Mouse (Mus musculus) neural tube, embryonic 12.5 days (tissue): ENCODE measurements at regions not wholly inside any gene's neighbourhood (a gene's known extent, or its start where the extent isn't known, plus 50 kb on each side); places are given as distances from the start of the nearest gene placed in this dataset.

ENCODE experiments used
- ATAC-seq: fragments of 200-750 bp; cut with Nextera tagmentation; 2 replicates; pipeline ENCODE4 v1.8.0; 2017; ENCODE audit warnings: low read depth, mild to moderate bottlenecking, moderate TSS enrichment, moderate library complexity; ENCODE audit not compliant: low FRiP score
- H3K27ac ChIP-seq: fragments of 300-500 bp; sonication (generic); 2 replicates; pipeline ENCODE4 v1.5.1; 2016
- H3K27me3 ChIP-seq: fragments of 300-500 bp; sonication (generic); replicated peaks from 2 replicates; pipeline ENCODE4 v1.6.1; 2016; ENCODE audit warnings: mild to moderate bottlenecking
- H3K36me3 ChIP-seq: fragments of 300-500 bp; sonication (generic); 2 replicates; pipeline ENCODE4 v1.6.1; 2016; ENCODE audit warnings: mild to moderate bottlenecking
- H3K4me1 ChIP-seq: fragments of 300-500 bp; sonication (generic); 2 replicates; pipeline ENCODE4 v1.6.1; 2016
- H3K4me2 ChIP-seq: fragments of 300-500 bp; sonication (generic); replicated peaks from 2 replicates; pipeline ENCODE4 v1.6.1; 2016; ENCODE audit warnings: mild to moderate bottlenecking
- H3K4me3 ChIP-seq: fragments of 300-500 bp; sonication (generic); 2 replicates; pipeline ENCODE4 v1.5.1; 2016
- H3K9ac ChIP-seq: fragments of 300-500 bp; sonication (generic); 2 replicates; pipeline ENCODE4 v1.6.1; 2016; ENCODE audit warnings: mild to moderate bottlenecking
- H3K9me3 ChIP-seq: fragments of 300-500 bp; sonication (generic); 2 replicates; pipeline ENCODE4 v1.6.1; 2016; ENCODE audit warnings: mild to moderate bottlenecking
- WGBS: fragments of 180-500 bp; shearing (Covaris S2); methylation state at CpG from one replicate; pipeline ENCODE4 v1.1.7; 2016; 5-methylcytosine and 5-hydroxymethylcytosine counted together

GRCm38 (mm10) chr9:41612802-41613550 lies 451.5 kb upstream of the Ubash3b start:
- 36% methylated on average over 14 of the region's 14 CpGs for WGBS
- H3K27ac ChIP-seq: peak overlapping the region; percentile 80
- no peaks in the 10 kb centered on the region for H3K9me3 ChIP-seq
- H3K4me3 ChIP-seq: no peak overlapping the region
- H3K27me3 ChIP-seq: peaks cover 9% of the 10 kb centered on the region; the same call in 1 of the 2 replicates
- H3K4me1 ChIP-seq: peaks cover 40% of the 10 kb centered on the region
- peak overlapping the region; percentile 52 for H3K4me2 ChIP-seq
- H3K36me3 ChIP-seq: no peaks in the 10 kb centered on the region
- H3K9ac ChIP-seq: no peak overlapping the region
- ATAC-seq: no peak

DNA sequence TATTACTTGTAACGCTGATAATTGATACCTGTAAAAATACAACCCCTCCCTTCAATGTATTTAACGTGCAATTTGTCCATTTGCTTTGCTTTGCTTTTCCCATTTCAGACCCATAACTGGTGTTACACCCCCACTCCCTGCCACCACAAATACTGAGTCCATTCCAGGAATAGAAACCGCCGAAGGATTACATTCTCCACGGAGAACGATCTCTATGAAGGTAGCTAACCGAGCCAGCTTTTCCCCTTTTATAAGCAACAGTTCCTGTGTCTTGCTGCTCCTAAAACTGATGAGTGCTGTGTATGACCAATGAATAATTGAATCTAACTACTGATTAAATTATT lies 450.9 kb upstream of the Ubash3b start:
- Histone ChIP-seq H3K36me3 (no peaks in the 10 kb centered on the region), H3K9ac (0 out of 2 replicates have a peak overlapping the region, but pooled peaks have one; percentile 21), H3K4me1 (peaks cover 40% of the 10 kb centered on the region), H3K27me3 (peaks cover 9% of the 10 kb centered on the region; the same call in 1 of the 2 replicates), H3K27ac (peak overlapping the region; percentile 80), H3K4me2 (peak overlapping the region; percentile 52), H3K9me3 (no peaks in the 10 kb centered on the region), H3K4me3 (no peak overlapping the region)
- peak; percentile 71 for ATAC-seq
- WGBS: 10% methylated on average over 7 of the region's 7 CpGs

GRCm38 (mm10) chr9:41611534-41612451 lies 450.3 kb upstream of the Ubash3b start:
- H3K9ac ChIP-seq: no peak overlapping the region
- H3K27me3 ChIP-seq: peaks cover 9% of the 10 kb centered on the region; the same call in 1 of the 2 replicates
- H3K4me1 ChIP-seq: peaks cover 40% of the 10 kb centered on the region
- WGBS: 8% methylated on average over 11 of the region's 11 CpGs
- no peaks in the 10 kb centered on the region for H3K9me3 ChIP-seq
- no peak overlapping the region for H3K4me3 ChIP-seq
- ATAC-seq: peak; percentile 93
- no peaks in the 10 kb centered on the region for H3K36me3 ChIP-seq
- peak overlapping the region; percentile 80; the same call in 1 of the 2 replicates for H3K27ac ChIP-seq
- H3K4me2 ChIP-seq: peak overlapping the region; percentile 52

GRCm38 (mm10) chr9:41610347-41610746 lies 448.9 kb upstream of the Ubash3b start:
- Histone ChIP-seq H3K36me3 (no peaks in the 10 kb centered on the region), H3K4me1 (peaks cover 40% of the 10 kb centered on the region), H3K4me3 (no peak overlapping the region), H3K9ac (no peak overlapping the region), H3K27ac (no peak overlapping the region; the same call in 1 of the 2 replicates), H3K27me3 (peaks cover 5% of the 10 kb centered on the region; the same call in 1 of the 2 replicates), H3K4me2 (no peak overlapping the region), H3K9me3 (no peaks in the 10 kb centered on the region)
- 27% methylated on average over 4 of the region's 4 CpGs for WGBS
- ATAC-seq: no peak

GRCm38 (mm10) chr9:41606136-41606535 lies 444.6 kb upstream of the Ubash3b start:
- H3K9me3 ChIP-seq: no peaks in the 10 kb centered on the region
- H3K4me2 ChIP-seq: no peak overlapping the region
- no peak overlapping the region for H3K4me3 ChIP-seq
- H3K9ac ChIP-seq: no peak overlapping the region
- no peaks in the 10 kb centered on the region for H3K27me3 ChIP-seq
- peaks cover 10% of the 10 kb centered on the region for H3K4me1 ChIP-seq
- no peaks in the 10 kb centered on the region for H3K36me3 ChIP-seq
- WGBS: 71% methylated on average over 1 of the region's 1 CpGs
- H3K27ac ChIP-seq: no peak overlapping the region
- no peak for ATAC-seq

- Histone ChIP-seq H3K4me2 (no peak overlapping the region), H3K9me3 (no peaks in the 10 kb centered on the region)
- WGBS: 66% methylated on average over 1 of the region's 1 CpGs
Measured at GRCm38 (mm10) chr9:41604916-41605315, 443.4 kb upstream of the Ubash3b start.

DNA sequence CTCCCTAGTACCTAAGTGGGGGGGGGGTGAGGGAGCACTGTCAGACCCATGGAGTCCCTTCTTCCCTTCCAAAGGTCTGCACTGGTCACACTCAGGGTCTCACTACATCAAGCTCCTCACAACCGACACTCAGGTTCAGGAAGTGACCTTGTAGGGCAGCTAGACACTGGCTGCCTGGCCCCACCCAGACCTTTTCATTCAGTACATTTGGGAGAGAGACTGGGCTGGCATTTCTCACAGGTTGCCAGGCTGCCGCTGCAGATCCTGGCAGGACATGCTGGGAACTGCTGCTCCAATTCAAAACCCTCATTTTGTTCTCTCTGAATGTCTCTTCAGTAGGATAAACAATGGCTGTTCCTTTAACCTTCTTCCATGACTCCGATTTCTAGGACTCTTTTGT lies 439.3 kb upstream of the Ubash3b start:
- no peaks in the 10 kb centered on the region for H3K27me3 ChIP-seq
- H3K9me3 ChIP-seq: no peaks in the 10 kb centered on the region
- no peak overlapping the region for H3K27ac ChIP-seq
- WGBS: 18% methylated on average over 3 of the region's 3 CpGs
- ATAC-seq: peak; percentile 21; the same call in 1 of the 2 replicates
- peaks cover 16% of the 10 kb centered on the region for H3K4me1 ChIP-seq
- no peak overlapping the region for H3K4me3 ChIP-seq
- H3K4me2 ChIP-seq: no peak overlapping the region
- no peak overlapping the region for H3K9ac ChIP-seq
- H3K36me3 ChIP-seq: no peaks in the 10 kb centered on the region

More at GRCm38 (mm10) chr9:41604916-41605315, 443.4 kb upstream of the Ubash3b start:
- H3K36me3 ChIP-seq: no peaks in the 10 kb centered on the region
- peaks cover 10% of the 10 kb centered on the region; the same call in 1 of the 2 replicates for H3K4me1 ChIP-seq
- H3K9ac ChIP-seq: no peak overlapping the region
- ATAC-seq: no peak
- no peak overlapping the region for H3K4me3 ChIP-seq
- no peak overlapping the region for H3K27ac ChIP-seq
- no peaks in the 10 kb centered on the region for H3K27me3 ChIP-seq

DNA sequence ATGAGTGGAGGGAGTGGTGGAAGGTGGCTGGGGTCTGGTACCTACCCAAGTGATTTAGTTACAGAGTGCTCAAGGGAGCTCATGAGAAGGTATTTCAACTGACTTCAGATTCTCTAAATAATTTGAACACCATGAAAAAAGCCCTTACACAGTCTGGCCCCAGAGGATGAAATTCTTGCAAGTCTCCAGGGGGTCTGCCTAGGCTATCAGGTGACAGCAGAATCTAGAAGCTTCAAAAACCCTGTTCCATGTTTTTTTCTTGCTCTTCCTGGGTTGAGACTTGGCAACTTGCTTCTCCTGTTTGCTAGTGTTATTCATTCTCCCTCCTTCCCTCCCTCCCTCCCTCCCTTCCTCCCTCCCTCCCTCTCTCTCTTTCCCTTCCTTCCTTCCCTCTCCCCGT lies 438.4 kb upstream of the Ubash3b start:
- no peaks in the 10 kb centered on the region for H3K9me3 ChIP-seq
- peaks cover 16% of the 10 kb centered on the region for H3K4me1 ChIP-seq
- WGBS: 53% methylated on average over 1 of the region's 1 CpGs
- ATAC-seq: no peak
- no peak overlapping the region for H3K9ac ChIP-seq
- no peak overlapping the region for H3K4me3 ChIP-seq
- H3K4me2 ChIP-seq: no peak overlapping the region
- H3K36me3 ChIP-seq: no peaks in the 10 kb centered on the region
- H3K27ac ChIP-seq: no peak overlapping the region
- H3K27me3 ChIP-seq: no peaks in the 10 kb centered on the region

DNA sequence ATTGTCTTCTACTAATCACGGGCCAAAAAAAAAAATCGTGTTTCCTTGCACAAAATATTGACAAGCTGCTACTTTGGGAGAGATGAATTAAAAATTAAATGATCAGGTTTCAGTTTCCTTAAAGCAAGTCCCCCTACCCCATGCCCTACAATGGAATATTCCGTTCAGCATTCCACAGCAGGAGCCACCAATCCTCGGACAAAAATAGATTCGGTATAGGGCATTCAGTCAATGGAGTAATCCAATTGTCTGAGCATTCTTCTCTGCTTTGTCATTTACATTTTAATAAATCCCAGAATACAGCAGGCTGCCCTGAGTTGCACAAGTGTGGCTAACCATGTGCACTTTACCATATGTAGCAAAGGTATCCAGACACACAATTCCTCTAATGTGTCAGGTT lies 434.3 kb upstream of the Ubash3b start:
- ATAC-seq: no peak
- Histone ChIP-seq H3K27me3 (no peaks in the 10 kb centered on the region), H3K9me3 (no peaks in the 10 kb centered on the region), H3K4me3 (no peak overlapping the region), H3K9ac (no peak overlapping the region), H3K4me1 (peaks cover 13% of the 10 kb centered on the region), H3K4me2 (no peak overlapping the region), H3K36me3 (peaks cover 23% of the 10 kb centered on the region), H3K27ac (no peak overlapping the region)
- 62% methylated on average over 5 of the region's 5 CpGs for WGBS

- ATAC-seq: no peak
- no peak overlapping the region for H3K9ac ChIP-seq
Measured at GRCm38 (mm10) chr9:41593998-41594397, 432.5 kb upstream of the Ubash3b start.

DNA sequence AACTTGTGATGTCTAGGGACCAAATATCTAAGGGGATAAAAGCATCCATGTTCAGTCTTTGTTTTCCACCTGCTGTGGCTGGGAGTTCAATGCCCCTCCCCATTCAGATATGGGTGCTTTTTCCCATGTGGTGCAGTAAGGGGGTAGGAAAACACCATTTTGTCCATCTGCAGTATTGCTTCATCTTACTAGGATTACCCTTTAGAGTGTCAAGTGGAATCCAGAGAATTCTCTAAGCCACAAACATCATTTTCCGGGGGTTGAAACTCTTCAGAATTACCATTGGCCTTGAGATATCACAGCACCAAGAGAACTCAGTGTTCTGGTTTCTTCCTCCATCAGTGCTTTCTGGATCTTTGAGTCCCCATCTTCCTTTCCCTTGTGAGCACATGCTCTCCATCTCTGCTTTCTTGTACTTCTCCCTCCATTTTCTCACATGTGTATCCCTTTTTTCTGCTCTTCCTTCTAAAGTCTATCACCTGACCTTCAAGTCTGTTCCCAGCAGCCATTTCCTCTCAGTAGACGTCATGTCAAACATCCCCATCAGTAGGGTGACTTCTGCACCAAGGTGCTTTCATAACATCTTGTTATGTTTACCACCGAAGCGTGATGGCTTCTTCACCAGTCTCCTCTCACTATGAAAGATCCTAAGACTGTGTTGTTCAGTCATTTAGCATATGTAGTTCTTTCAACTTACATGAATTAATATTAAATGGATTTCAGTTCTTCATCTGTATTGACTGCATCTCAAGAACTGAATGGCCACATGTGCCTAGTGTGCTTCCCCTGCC lies 431.6 kb upstream of the Ubash3b start:
- peaks cover 47% of the 10 kb centered on the region for H3K36me3 ChIP-seq
- ATAC-seq: no peak
- no peak overlapping the region for H3K9ac ChIP-seq
- WGBS: 92% methylated on average over 4 of the region's 4 CpGs
- no peak overlapping the region for H3K4me2 ChIP-seq
- H3K27me3 ChIP-seq: no peaks in the 10 kb centered on the region
- peaks cover 18% of the 10 kb centered on the region for H3K4me1 ChIP-seq
- no peak overlapping the region for H3K27ac ChIP-seq
- H3K4me3 ChIP-seq: no peak overlapping the region
- no peaks in the 10 kb centered on the region for H3K9me3 ChIP-seq

More at GRCm38 (mm10) chr9:41593998-41594397, 432.5 kb upstream of the Ubash3b start:
- Histone ChIP-seq H3K27me3 (no peaks in the 10 kb centered on the region), H3K9me3 (no peaks in the 10 kb centered on the region), H3K27ac (no peak overlapping the region), H3K4me3 (no peak overlapping the region), H3K4me1 (peaks cover 11% of the 10 kb centered on the region; the same call in 1 of the 2 replicates), H3K4me2 (no peak overlapping the region), H3K36me3 (peaks cover 40% of the 10 kb centered on the region)
- 88% methylated on average over 7 of the region's 7 CpGs for WGBS
